Mouse (Mus musculus) stomach, embryonic 15.5 days (tissue): ENCODE measurements around the gene Tnmd. TPM values are rescaled to one million over a fixed set of nuclear protein-coding genes. Genes with fewer than 3 reads are reported as not detected.

Experiments used
- ATAC-seq: fragments of 200-750 bp; cut with Nextera tagmentation; 2 replicates; pipeline ENCODE4 v1.8.0; 2017; ENCODE audit warnings: low read depth, moderate number of reproducible peaks, moderate TSS enrichment; ENCODE audit not compliant: insufficient read depth, low FRiP score
- H3K27ac ChIP-seq: fragments of 300-500 bp; sonication (generic); 2 replicates; pipeline ENCODE4 v1.5.1; 2015; ENCODE audit warnings: mild to moderate bottlenecking, inconsistent platforms
- H3K27me3 ChIP-seq: fragments of 300-500 bp; sonication (generic); replicated peaks from 2 replicates; pipeline ENCODE4 v1.6.1; 2015; ENCODE audit warnings: inconsistent platforms
- H3K36me3 ChIP-seq: fragments of 300-500 bp; sonication (generic); 2 replicates; pipeline ENCODE4 v1.6.1; 2015; ENCODE audit warnings: inconsistent platforms
- H3K4me1 ChIP-seq: fragments of 300-500 bp; sonication (generic); 2 replicates; pipeline ENCODE4 v1.6.1; 2015; ENCODE audit warnings: inconsistent platforms
- H3K4me2 ChIP-seq: fragments of 300-500 bp; sonication (generic); 2 replicates; pipeline ENCODE4 v1.6.1; 2015; ENCODE audit warnings: mild to moderate bottlenecking, inconsistent platforms
- H3K4me3 ChIP-seq: fragments of 300-500 bp; sonication (generic); replicated peaks from 2 replicates; pipeline ENCODE4 v1.5.1; 2015; ENCODE audit warnings: inconsistent platforms
- H3K9ac ChIP-seq: fragments of 300-500 bp; sonication (generic); 2 replicates; pipeline ENCODE4 v1.6.1; 2015; ENCODE audit warnings: inconsistent platforms
- H3K9me3 ChIP-seq: fragments of 300-500 bp; sonication (generic); 2 replicates; pipeline ENCODE4 v1.6.1; 2016; ENCODE audit warnings: inconsistent platforms
- WGBS: fragments of 180-500 bp; shearing (Covaris S2); methylation state at CpG from one replicate; pipeline ENCODE4 v1.1.7; 2015; 5-methylcytosine and 5-hydroxymethylcytosine counted together
- polyA plus RNA-seq: library from polyadenylated mRNA; unstranded; fragments of >200 nt; fragmentation: Nextera tagmentation; extraction: Ambion mirVana; gene quantifications from 2 replicates; pipeline ENCODE4 v1.2.1, GENCODE M21; 2015

The Tnmd gene
- 3.4 and 4.8 TPM in 2 replicates for polyA plus RNA-seq

- ATAC-seq, result no peak
- Histone ChIP-seq H3K4me1 (no peaks in the 10 kb centered on the region), H3K27ac (no peak within 1 kb of the TSS), H3K27me3 (no peaks in the 10 kb centered on the region), H3K9me3 (no peaks in the 10 kb centered on the region), H3K36me3 (no peaks in the 10 kb centered on the region), H3K9ac (no peak within 1 kb of the TSS), H3K4me3 (no peak within 1 kb of the TSS), H3K4me2 (no peak within 1 kb of the TSS)
- WGBS, result 75% methylated on average over 5 of the region's 5 CpGs
These were observed at the start of gene Tnmd for GRCm38 (mm10) chrX:133850680-133851079. Gene Tnmd (plus strand): TSS chrX:133850980.

DNA sequence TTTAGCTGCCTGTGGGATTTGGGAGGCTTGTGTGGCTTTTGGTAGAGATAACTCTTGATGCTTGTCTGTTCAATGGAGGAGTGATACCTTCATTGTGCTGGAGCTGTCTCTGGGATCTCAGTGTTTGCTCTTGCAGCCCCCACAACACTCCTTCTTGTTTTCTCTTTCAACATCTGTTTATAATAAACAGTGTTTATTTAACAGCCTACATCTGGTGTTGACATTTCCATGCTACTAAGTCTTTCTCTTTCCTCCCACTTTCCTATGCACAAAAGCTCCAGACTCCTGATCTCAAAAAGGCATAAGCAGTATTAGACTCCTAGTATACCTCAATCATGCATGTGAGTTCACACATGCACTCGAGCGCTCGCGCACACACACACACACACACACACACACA lies 2.9 kb downstream of the Tnmd start:
- no peak overlapping the region for H3K27ac ChIP-seq
- ATAC-seq, result no peak
- 84% methylated on average over 4 of the region's 4 CpGs for WGBS

DNA sequence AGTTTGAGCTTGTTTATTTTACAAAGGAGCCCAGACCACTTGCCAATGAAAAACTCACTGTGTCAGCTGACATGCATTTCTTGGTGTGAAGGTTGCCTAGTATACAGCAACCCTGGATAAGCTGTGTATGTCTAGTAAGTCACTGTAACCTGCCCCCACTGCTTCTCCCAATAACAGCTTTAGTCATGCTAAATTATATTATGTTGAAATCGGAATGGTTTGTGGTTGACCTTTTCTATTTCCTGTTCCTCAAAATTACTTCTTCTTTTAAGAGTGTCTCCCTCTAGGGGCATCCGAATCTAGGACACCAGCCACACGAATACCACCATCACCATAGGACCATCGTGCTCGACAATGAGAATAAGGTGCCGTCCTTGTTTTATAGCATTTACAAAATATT lies 19.0 kb downstream of the Tnmd start:
- H3K4me2 ChIP-seq, result no peak overlapping the region
- H3K4me1 ChIP-seq, result no peaks in the 10 kb centered on the region
- H3K27ac ChIP-seq, result no peak overlapping the region
- H3K9me3 ChIP-seq, result no peaks in the 10 kb centered on the region
- WGBS, result 86% methylated on average over 6 of the region's 6 CpGs
- no peak overlapping the region for H3K4me3 ChIP-seq
- H3K9ac ChIP-seq, result no peak overlapping the region
- H3K36me3 ChIP-seq, result no peaks in the 10 kb centered on the region
- H3K27me3 ChIP-seq, result no peaks in the 10 kb centered on the region
- ATAC-seq, result no peak

More for the DNA sequence above, 2.9 kb downstream of the Tnmd start:
- Histone ChIP-seq H3K9me3 (no peaks in the 10 kb centered on the region), H3K27me3 (no peaks in the 10 kb centered on the region), H3K9ac (no peak overlapping the region), H3K36me3 (no peaks in the 10 kb centered on the region), H3K4me2 (no peak overlapping the region), H3K4me3 (no peak overlapping the region), H3K4me1 (no peaks in the 10 kb centered on the region)

GRCm38 (mm10) chrX:133887308-133887707 lies 36.5 kb downstream of the Tnmd start:
- Histone ChIP-seq H3K36me3 (no peaks in the 10 kb centered on the region), H3K4me1 (no peaks in the 10 kb centered on the region), H3K4me3 (no peak overlapping the region), H3K9ac (no peak overlapping the region), H3K4me2 (no peak overlapping the region), H3K9me3 (no peaks in the 10 kb centered on the region), H3K27me3 (no peaks in the 10 kb centered on the region), H3K27ac (no peak overlapping the region)
- ATAC-seq, result no peak
- WGBS, result 87% methylated on average over 3 of the region's 3 CpGs

- Histone ChIP-seq H3K27ac (no peak overlapping the region), H3K4me1 (no peaks in the 10 kb centered on the region), H3K4me3 (no peak overlapping the region), H3K9ac (no peak overlapping the region), H3K9me3 (no peaks in the 10 kb centered on the region), H3K4me2 (no peak overlapping the region), H3K27me3 (no peaks in the 10 kb centered on the region), H3K36me3 (no peaks in the 10 kb centered on the region)
- 84% methylated on average over 5 of the region's 5 CpGs for WGBS
- ATAC-seq, result no peak
These were observed 37.3 kb downstream of the Tnmd start for GRCm38 (mm10) chrX:133888111-133888510.

DNA sequence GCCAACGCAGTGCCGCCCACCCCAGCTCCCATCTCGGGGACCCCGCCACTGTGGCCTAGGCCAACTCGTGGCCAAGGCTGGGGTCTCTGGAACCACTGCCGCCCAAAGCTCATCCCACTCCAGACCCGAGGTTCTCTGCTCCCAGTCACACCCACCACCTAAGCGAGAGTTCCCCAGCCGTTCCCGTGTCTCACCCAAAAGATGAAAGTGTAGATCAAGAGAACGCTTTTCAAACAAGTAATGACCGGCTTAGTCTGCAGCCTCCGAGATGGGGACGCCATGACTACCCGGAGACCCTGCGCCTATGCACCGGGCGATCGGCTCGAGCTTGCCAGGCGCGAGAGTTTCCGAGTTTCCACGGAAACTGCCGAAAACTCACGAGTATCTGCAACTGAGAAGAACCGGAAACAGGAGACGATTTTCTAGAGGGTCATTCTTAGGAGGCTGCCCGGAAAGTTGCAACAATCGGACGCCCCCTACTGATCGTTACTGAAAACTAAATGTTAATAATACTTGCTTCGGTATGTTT lies 47.3 kb downstream of the Tnmd start, which contains the start of gene Tspan6:
Tspan6 (minus strand) TSS at position 416 of the 529 bp plus-strand sequence.
- no peaks in the 10 kb centered on the region for H3K36me3 ChIP-seq
- H3K27ac ChIP-seq, result no peak within 1 kb of the TSS
- H3K4me1 ChIP-seq, result no peaks in the 10 kb centered on the region
- H3K9ac ChIP-seq, result peak within 1 kb of the TSS; percentile 25; the same call in 1 of the 2 replicates
- peak; percentile 77 for ATAC-seq
- H3K4me3 ChIP-seq, result peak within 1 kb of the TSS; percentile 52
- no peaks in the 10 kb centered on the region for H3K27me3 ChIP-seq
- WGBS, result 25% methylated on average over 33 of the region's 33 CpGs
- H3K9me3 ChIP-seq, result no peaks in the 10 kb centered on the region
- peak within 1 kb of the TSS; percentile 55 for H3K4me2 ChIP-seq

- no peaks in the 10 kb centered on the region for H3K36me3 ChIP-seq
- peak within 1 kb of the TSS; percentile 16; the same call in 1 of the 2 replicates for H3K4me2 ChIP-seq
- H3K9me3 ChIP-seq, result no peaks in the 10 kb centered on the region
- no peaks in the 10 kb centered on the region for H3K27me3 ChIP-seq
- no peak within 1 kb of the TSS for H3K9ac ChIP-seq
- ATAC-seq, result no peak
- H3K27ac ChIP-seq, result no peak within 1 kb of the TSS
- WGBS, result 30% methylated on average over 3 of the region's 3 CpGs
- peak within 1 kb of the TSS; percentile 2; the same call in 1 of the 2 replicates for H3K4me3 ChIP-seq
- H3K4me1 ChIP-seq, result no peaks in the 10 kb centered on the region
These were observed 57.5 kb downstream of the Tnmd start, which contains the start of gene Srpx2 for GRCm38 (mm10) chrX:133908261-133908660. Gene Srpx2 (plus strand): TSS chrX:133908426.

GRCm38 (mm10) chrX:133911397-133912103 lies 60.8 kb downstream of the Tnmd start:
- ATAC-seq, result no peak; the same call in 1 of the 2 replicates
- no peak overlapping the region for H3K4me2 ChIP-seq
- H3K4me3 ChIP-seq, result no peak overlapping the region
- 36% methylated on average over 10 of the region's 10 CpGs for WGBS
- no peaks in the 10 kb centered on the region for H3K27me3 ChIP-seq
- H3K36me3 ChIP-seq, result no peaks in the 10 kb centered on the region
- peak overlapping the region; percentile 26; the same call in 1 of the 2 replicates for H3K27ac ChIP-seq
- no peaks in the 10 kb centered on the region for H3K4me1 ChIP-seq
- no peak overlapping the region for H3K9ac ChIP-seq
- no peaks in the 10 kb centered on the region for H3K9me3 ChIP-seq

DNA sequence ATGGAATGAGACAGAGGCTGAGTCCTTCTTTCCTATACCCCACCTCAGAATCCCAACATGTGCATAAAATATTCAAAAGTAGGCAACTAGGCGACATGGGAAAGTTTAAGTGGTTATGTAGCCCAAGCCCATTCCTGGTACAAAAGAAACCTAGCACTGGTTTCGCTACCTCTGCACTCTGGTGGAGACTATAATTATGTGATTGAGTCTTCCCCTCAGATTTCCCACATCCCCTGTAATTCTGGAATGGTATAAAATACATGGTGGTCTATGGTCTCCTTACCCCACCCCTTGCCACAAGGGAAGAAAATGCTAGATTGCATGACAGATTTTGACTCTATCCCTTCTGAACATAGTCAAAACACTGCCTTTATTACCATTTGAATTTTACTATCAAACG lies 62.2 kb downstream of the Tnmd start:
- H3K4me2 ChIP-seq, result no peak overlapping the region
- H3K4me3 ChIP-seq, result no peak overlapping the region
- no peak overlapping the region for H3K9ac ChIP-seq
- no peaks in the 10 kb centered on the region for H3K9me3 ChIP-seq
- H3K27me3 ChIP-seq, result no peaks in the 10 kb centered on the region
- no peak for ATAC-seq
- H3K36me3 ChIP-seq, result no peaks in the 10 kb centered on the region
- H3K27ac ChIP-seq, result no peak overlapping the region
- H3K4me1 ChIP-seq, result no peaks in the 10 kb centered on the region
- 75% methylated on average over 3 of the region's 3 CpGs for whole genome bisulfite sequencing

- ATAC-seq, result no peak
- Histone ChIP-seq H3K27me3 (no peaks in the 10 kb centered on the region), H3K9me3 (no peaks in the 10 kb centered on the region), H3K4me2 (no peak overlapping the region), H3K4me3 (no peak overlapping the region), H3K9ac (no peak overlapping the region), H3K36me3 (no peaks in the 10 kb centered on the region), H3K27ac (no peak overlapping the region), H3K4me1 (no peaks in the 10 kb centered on the region)
- WGBS, result 32% methylated on average over 7 of the region's 7 CpGs
These were observed 63.4 kb downstream of the Tnmd start for GRCm38 (mm10) chrX:133914219-133914618.
